Mouse (Mus musculus) olfactory bulb, adult 2 months (tissue): ENCODE data around the gene Zfp566. TPM values are rescaled to one million over a fixed set of nuclear protein-coding genes. Genes with fewer than 3 reads are reported as not detected.

Source experiments
- H3K27ac ChIP-seq: fragments of 200-500 bp; 2 replicates; pipeline ENCODE4 v1.5.1; 2012; ENCODE audit warnings: low read depth, low read length; ENCODE audit not compliant: insufficient read depth
- H3K4me1 ChIP-seq: fragments of 200-500 bp; 2 replicates; pipeline ENCODE4 v1.6.1; 2012; ENCODE audit warnings: low read length; ENCODE audit not compliant: control insufficient read depth, insufficient read depth
- H3K4me3 ChIP-seq: fragments of 200-500 bp; 2 replicates; pipeline ENCODE4 v1.5.1; 2012; ENCODE audit warnings: mild to moderate bottlenecking, low read depth, low read length, moderate library complexity; ENCODE audit not compliant: insufficient read depth
- CTCF ChIP-seq: fragments of 200-500 bp; IDR thresholded peaks from 2 replicates; pipeline ENCODE4 v1.5.1; 2012; ENCODE audit warnings: low read depth, mild to moderate bottlenecking, low read length, moderate library complexity; ENCODE audit not compliant: insufficient read depth
- POLR2A ChIP-seq: fragments of 200-500 bp; IDR thresholded peaks from 2 replicates; pipeline ENCODE4 v1.6.1; 2012; ENCODE audit warnings: mild to moderate bottlenecking, low read depth, low read length, moderate library complexity; ENCODE audit not compliant: insufficient read depth
- WGBS: fragments of 180-500 bp; shearing (Covaris S2); methylation state at CpG from one replicate; pipeline ENCODE4 v1.1.7; 2018; 5-methylcytosine and 5-hydroxymethylcytosine counted together
- polyA plus RNA-seq: library from polyadenylated mRNA; stranded (reverse); fragments of >200 nt; gene quantifications from 2 replicates; pipeline ENCODE4 v1.2.4, GENCODE M21; 2012; ENCODE audit warnings: low replicate concordance; ENCODE audit not compliant: missing spikeins, insufficient read depth, insufficient read length

Gene Zfp566
- polyA plus RNA-seq, 1 experiment, result not detected

- H3K27ac ChIP-seq, result no peak overlapping the region
- H3K4me1 ChIP-seq, result peaks cover 7% of the 10 kb centered on the region
- H3K4me3 ChIP-seq, result peak overlapping the region; percentile 18; the same call in 1 of the 2 replicates
- WGBS, result 63% methylated on average over 13 of the region's 13 CpGs
- TF ChIP-seq POLR2A (no peak), CTCF (no peak)
Measured at GRCm38 (mm10) chr7:30099297-30099696, 9.0 kb upstream of the Zfp566 start.

GRCm38 (mm10) chr7:30095551-30096125 is 5.3 kb upstream of the Zfp566 start:
- WGBS, result 1% methylated on average over 5 of the region's 5 CpGs
- H3K4me3 ChIP-seq, result no peak overlapping the region
- peaks cover 7% of the 10 kb centered on the region for H3K4me1 ChIP-seq
- no peak overlapping the region for H3K27ac ChIP-seq
- TF ChIP-seq POLR2A (no peak), CTCF (no peak)

- WGBS, result under 1% methylated on average over 26 of the region's 26 CpGs
Measured at GRCm38 (mm10) chr7:30094646-30095429, 4.5 kb upstream of the Zfp566 start, which contains the start of gene Zfp260. Gene Zfp260 (plus strand): TSS chr7:30094777.

GRCm38 (mm10) chr7:30093918-30094415 is 3.6 kb upstream of the Zfp566 start:
- Histone ChIP-seq H3K27ac (no peak overlapping the region), H3K4me1 (peaks cover 8% of the 10 kb centered on the region), H3K4me3 (no peak overlapping the region)
- TF ChIP-seq CTCF (no peak), POLR2A (no peak)
- 67% methylated on average over 6 of the region's 6 CpGs for WGBS

More at GRCm38 (mm10) chr7:30094646-30095429, 4.5 kb upstream of the Zfp566 start, which contains the start of gene Zfp260:
- peaks cover 7% of the 10 kb centered on the region for H3K4me1 ChIP-seq
- peak within 1 kb of the TSS; percentile 93 for H3K27ac ChIP-seq
- peak; percentile 77 for TF ChIP-seq POLR2A
- TF ChIP-seq CTCF, result no peak
- peak within 1 kb of the TSS; percentile 72 for H3K4me3 ChIP-seq

GRCm38 (mm10) chr7:30092666-30093065 is 2.3 kb upstream of the Zfp566 start:
- H3K27ac ChIP-seq, result no peak overlapping the region
- TF ChIP-seq CTCF (no peak), POLR2A (no peak)
- no peak overlapping the region for H3K4me3 ChIP-seq
- peaks cover 11% of the 10 kb centered on the region for H3K4me1 ChIP-seq
- 84% methylated on average over 9 of the region's 9 CpGs for WGBS

- no peak for TF ChIP-seq POLR2A
- TF ChIP-seq CTCF, result no peak
- 4% methylated on average over 9 of the region's 9 CpGs for WGBS
- peak overlapping the region; percentile 30 for H3K4me3 ChIP-seq
- 0 out of 2 replicates have a peak overlapping the region, but pooled peaks have one; percentile 43 for H3K27ac ChIP-seq
- H3K4me1 ChIP-seq, result peaks cover 9% of the 10 kb centered on the region
Measured at GRCm38 (mm10) chr7:30090970-30091585, 751 bp upstream of the Zfp566 start.

GRCm38 (mm10) chr7:30089405-30089804 is 922 bp downstream of the Zfp566 start:
- TF ChIP-seq CTCF (no peak), POLR2A (no peak)
- H3K4me3 ChIP-seq, result no peak overlapping the region
- 10% methylated on average over 6 of the region's 6 CpGs for WGBS
- no peak overlapping the region for H3K27ac ChIP-seq
- peaks cover 10% of the 10 kb centered on the region for H3K4me1 ChIP-seq

GRCm38 (mm10) chr7:30086524-30086923 is 3.8 kb downstream of the Zfp566 start:
- TF ChIP-seq CTCF (no peak), POLR2A (no peak)
- Histone ChIP-seq H3K4me3 (no peak overlapping the region), H3K4me1 (peaks cover 10% of the 10 kb centered on the region), H3K27ac (no peak overlapping the region)
- WGBS, result 39% methylated on average over 9 of the region's 9 CpGs

GRCm38 (mm10) chr7:30072146-30073028 is 17.9 kb downstream of the Zfp566 start, which contains the start of gene Zfp82:
Gene Zfp82 (minus strand): TSS chr7:30072900.
- WGBS, result under 1% methylated on average over 50 of the region's 50 CpGs
- H3K4me3 ChIP-seq, result peak within 1 kb of the TSS; percentile 61
- no peak within 1 kb of the TSS for H3K27ac ChIP-seq
- peak; percentile 67 for TF ChIP-seq POLR2A
- no peak for TF ChIP-seq CTCF
- H3K4me1 ChIP-seq, result peaks cover 4% of the 10 kb centered on the region; the same call in 1 of the 2 replicates
